Mouse (Mus musculus) testis, adult 2 months (tissue): ENCODE data around the gene Il17f.

Source experiments
- CTCF ChIP-seq: fragments of 200-500 bp; IDR thresholded peaks from 2 replicates; pipeline ENCODE4 v1.5.1; 2012; ENCODE audit warnings: low read depth, mild to moderate bottlenecking, inconsistent platforms, low read length, moderate library complexity; ENCODE audit not compliant: control insufficient read depth, insufficient read depth, insufficient replicate concordance
- POLR2A ChIP-seq: fragments of 200-500 bp; IDR thresholded peaks from 2 replicates; pipeline ENCODE4 v1.6.1; 2012; ENCODE audit warnings: low read depth, mild to moderate bottlenecking, inconsistent platforms, low read length, moderate library complexity; ENCODE audit not compliant: control insufficient read depth

DNA sequence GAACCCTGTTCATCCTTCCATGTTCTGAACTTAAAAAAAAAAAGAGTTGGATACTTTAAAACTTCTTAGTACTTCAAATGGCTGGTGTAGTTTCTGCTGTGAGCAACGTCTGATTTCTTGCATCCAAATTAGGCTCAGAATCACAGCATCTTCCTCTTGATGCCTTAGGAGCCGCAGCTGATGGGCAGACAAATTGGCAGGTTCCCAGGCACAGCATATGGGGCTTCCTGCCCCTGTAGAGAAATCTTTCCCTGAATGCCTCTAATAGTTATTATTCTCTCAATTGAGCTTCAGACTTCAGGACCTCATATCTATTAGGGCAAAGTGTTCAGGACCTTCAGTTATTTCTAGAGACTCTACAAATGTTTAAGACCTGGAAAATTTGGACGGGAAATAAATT lies 49.5 kb upstream of the Il17f start:
- no peak for TF ChIP-seq CTCF
- TF ChIP-seq POLR2A, result no peak
